13 mouse cellular contexts compared by ENCODE assay signal in the genomic region with DNA sequence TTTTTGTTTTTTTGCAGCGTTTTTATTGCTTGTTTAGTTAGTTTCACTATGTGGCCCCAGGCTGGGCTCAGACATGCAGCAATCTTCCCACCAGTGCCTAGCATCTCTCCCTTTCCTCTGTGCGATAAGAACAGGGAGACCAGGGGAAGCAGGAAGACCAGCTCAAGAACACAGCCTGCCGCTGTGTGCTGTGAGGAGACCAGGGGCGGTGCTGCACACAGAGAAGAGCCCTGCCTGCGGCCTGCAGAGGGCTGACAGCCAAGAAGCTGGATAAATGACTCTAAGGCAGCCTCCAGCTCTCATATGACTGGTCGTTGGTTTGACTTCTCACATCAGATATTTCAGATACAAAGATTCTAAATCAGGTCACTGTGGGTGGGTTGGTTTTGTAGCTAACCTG.
DNase-seq lines count a peak whose midpoint lies in the region; ATAC-seq and TF ChIP-seq lines count a peak whose summit lies in the region.
"Had no signal": no experiment of that assay in that cellular context is flagged by ENCODE, and none has a peak within 500 bp of the region (broad histone marks: within the 10 kb centered on the region; RNA-seq: fewer than 3 reads in every experiment).

No protein-coding gene starts in this region.

- peak; percentile 9 for DNase-seq in embryo, embryonic 11 days
- DNase-seq in embryo, embryonic 10 days (ENCODE audit: low spot score): no peak
- DNase-seq in heart, postnatal 4 days: peak; percentile 40
- no peak for DNase-seq in heart, adult 18-20 months
- DNase-seq in lung, embryonic 14.5 days: peak; percentile 61
- DNase-seq in lung, postnatal 14 days: no peak
- DNase-seq in brain, adult 2 months (ENCODE audit: low read depth, low spot score): peak; percentile 58
- no peak for DNase-seq in spleen, postnatal 36 days (ENCODE audit: low spot score in 2 of 2)
- DNase-seq: cerebellum, postnatal 36 days had no signal

- H3K9ac ChIP-seq in lung, embryonic 14.5 days: no peak overlapping the region
- H3K9ac ChIP-seq: forebrain, embryonic 15.5 days; hindbrain, embryonic 15.5 days; limb, embryonic 15.5 days had no signal

- no peaks in the 10 kb centered on the region for H3K36me3 ChIP-seq in lung, embryonic 14.5 days (ENCODE audit: insufficient read depth)
- H3K36me3 ChIP-seq: forebrain, embryonic 15.5 days; G1E; limb, embryonic 15.5 days had no signal

- H3K4me1 ChIP-seq in lung, embryonic 14.5 days (ENCODE audit: insufficient read depth): 0 out of 2 replicates have a peak, but pooled peaks cover 2% of the 10 kb centered on the region

- no peaks in the 10 kb centered on the region for H3K27me3 ChIP-seq in lung, embryonic 14.5 days (ENCODE audit: insufficient read depth, low read length)
- H3K27me3 ChIP-seq: forebrain, embryonic 15.5 days; hindbrain, embryonic 15.5 days; limb, embryonic 15.5 days had no signal

- H3K9me3 ChIP-seq in lung, embryonic 14.5 days (ENCODE audit: low read depth, low read length): no peaks in the 10 kb centered on the region
- H3K9me3 ChIP-seq: forebrain, embryonic 15.5 days; G1E; hindbrain, embryonic 15.5 days; limb, embryonic 15.5 days had no signal

- no peak overlapping the region for H3K27ac ChIP-seq in lung, embryonic 14.5 days (ENCODE audit: low read depth)
- H3K27ac ChIP-seq: forebrain, embryonic 15.5 days; hindbrain, embryonic 15.5 days; limb, embryonic 15.5 days had no signal

- no peak for TF ChIP-seq CTCF in lung, embryonic 14.5 days (IDR thresholded peaks at IDR 0.05; ENCODE audit: low read depth)

- H3K4me3 ChIP-seq in lung, embryonic 14.5 days (ENCODE audit: low read depth, low read length): no peak overlapping the region
- H3K4me3 ChIP-seq: forebrain, embryonic 15.5 days; hindbrain, embryonic 15.5 days; limb, embryonic 15.5 days had no signal

- WGBS in lung, embryonic 14.5 days: 26% methylated on average over 6 of the region's 6 CpGs

- H3K4me2 ChIP-seq in lung, embryonic 14.5 days: no peak overlapping the region
- H3K4me2 ChIP-seq: forebrain, embryonic 15.5 days; hindbrain, embryonic 15.5 days; limb, embryonic 15.5 days had no signal

- ATAC-seq in lung, embryonic 14.5 days (ENCODE audit: insufficient read depth): peak; percentile 36; the same call in 1 of the 2 replicates
- ATAC-seq: forebrain, embryonic 15.5 days had no signal

Comparison
In these comparisons a context has a peak if more than half of its experiments do, and no peak if none do; other contexts are left out.
1. DNase-seq: peak in embryo, embryonic 11 days (single experiment), heart, postnatal 4 days (single experiment), lung, embryonic 14.5 days (single experiment) and brain, adult 2 months (single experiment); none in embryo, embryonic 10 days (single experiment), heart, adult 18-20 months (0 of 2), lung, postnatal 14 days (single experiment) and spleen, postnatal 36 days (0 of 2).